Mouse (Mus musculus) ovary, postnatal 36 days (tissue): ENCODE results near the gene H1foo.

ENCODE experiments used
- DNase-seq: peaks from one replicate; pipeline ENCODE4 v3.0.0; 2022; ENCODE audit warnings: low spot score, mixed read lengths

H1foo gene

GRCm38 (mm10) chr6:115927292-115928242, 17.2 kb upstream of the H1foo start:
- DNase-seq = no peak

GRCm38 (mm10) chr6:115930018-115930417, 14.7 kb upstream of the H1foo start:
- no peak for DNase-seq

- DNase-seq = no peak
Measured at GRCm38 (mm10) chr6:115931639-115932038, 13.1 kb upstream of the H1foo start, which contains the start of gene Rho. TSS of gene Rho (plus strand) at chr6:115931748.

- DNase-seq = no peak
Measured at GRCm38 (mm10) chr6:115932391-115932790, 12.3 kb upstream of the H1foo start.

- no peak for DNase-seq
Measured at GRCm38 (mm10) chr6:115935544-115935943, 9.2 kb upstream of the H1foo start.

GRCm38 (mm10) chr6:115938011-115938410, 6.7 kb upstream of the H1foo start:
- DNase-seq = no peak

GRCm38 (mm10) chr6:115938798-115939197, 5.9 kb upstream of the H1foo start:
- no peak for DNase-seq

- DNase-seq = no peak
Measured at GRCm38 (mm10) chr6:115940603-115941002, 4.1 kb upstream of the H1foo start.

- no peak for DNase-seq
Measured at GRCm38 (mm10) chr6:115941128-115941527, 3.6 kb upstream of the H1foo start.

- DNase-seq = no peak
Measured at GRCm38 (mm10) chr6:115943498-115944427, 975 bp upstream of the H1foo start.

GRCm38 (mm10) chr6:115945633-115946032, 895 bp downstream of the H1foo start:
- DNase-seq = no peak

GRCm38 (mm10) chr6:115946389-115946788, 1.7 kb downstream of the H1foo start:
- peak; percentile 61 for DNase-seq

- DNase-seq = no peak
Measured at GRCm38 (mm10) chr6:115954506-115955074, 9.9 kb downstream of the H1foo start.

- DNase-seq = no peak
Measured at GRCm38 (mm10) chr6:115955169-115955568, 10.4 kb downstream of the H1foo start.

- DNase-seq = no peak
Measured at GRCm38 (mm10) chr6:115955664-115956063, 10.9 kb downstream of the H1foo start.

- no peak for DNase-seq
Measured at GRCm38 (mm10) chr6:115956418-115956921, 11.7 kb downstream of the H1foo start.

- no peak for DNase-seq
Measured at GRCm38 (mm10) chr6:115956922-115957601, 12.3 kb downstream of the H1foo start.

- peak; percentile 56 for DNase-seq
Measured at GRCm38 (mm10) chr6:115957681-115958080, 12.9 kb downstream of the H1foo start.

GRCm38 (mm10) chr6:115958445-115958844, 13.7 kb downstream of the H1foo start:
- no peak for DNase-seq

GRCm38 (mm10) chr6:115959151-115959691, 14.5 kb downstream of the H1foo start:
- peak; percentile 76 for DNase-seq

- DNase-seq = no peak
Measured at GRCm38 (mm10) chr6:115960322-115960721, 15.6 kb downstream of the H1foo start.
